Mouse (Mus musculus) stomach, embryonic 15.5 days (tissue): Measurements from ENCODE around the gene Smu1. TPM values are rescaled to one million over a fixed set of nuclear protein-coding genes. Genes with fewer than 3 reads are reported as not detected.
"Not testable (repeated sequence)": the region's sequence is repeated elsewhere in the genome, so short reads cannot be mapped to it uniquely, and the experiment has no call there.

ENCODE experiments used
- ATAC-seq: fragments of 200-750 bp; cut with Nextera tagmentation; 2 replicates; pipeline ENCODE4 v1.8.0; 2017; ENCODE audit warnings: low read depth, moderate number of reproducible peaks, moderate TSS enrichment; ENCODE audit not compliant: insufficient read depth, low FRiP score
- H3K27ac ChIP-seq: fragments of 300-500 bp; sonication (generic); 2 replicates; pipeline ENCODE4 v1.5.1; 2015; ENCODE audit warnings: mild to moderate bottlenecking, inconsistent platforms
- H3K27me3 ChIP-seq: fragments of 300-500 bp; sonication (generic); replicated peaks from 2 replicates; pipeline ENCODE4 v1.6.1; 2015; ENCODE audit warnings: inconsistent platforms
- H3K36me3 ChIP-seq: fragments of 300-500 bp; sonication (generic); 2 replicates; pipeline ENCODE4 v1.6.1; 2015; ENCODE audit warnings: inconsistent platforms
- H3K4me1 ChIP-seq: fragments of 300-500 bp; sonication (generic); 2 replicates; pipeline ENCODE4 v1.6.1; 2015; ENCODE audit warnings: inconsistent platforms
- H3K4me2 ChIP-seq: fragments of 300-500 bp; sonication (generic); 2 replicates; pipeline ENCODE4 v1.6.1; 2015; ENCODE audit warnings: mild to moderate bottlenecking, inconsistent platforms
- H3K4me3 ChIP-seq: fragments of 300-500 bp; sonication (generic); replicated peaks from 2 replicates; pipeline ENCODE4 v1.5.1; 2015; ENCODE audit warnings: inconsistent platforms
- H3K9ac ChIP-seq: fragments of 300-500 bp; sonication (generic); 2 replicates; pipeline ENCODE4 v1.6.1; 2015; ENCODE audit warnings: inconsistent platforms
- H3K9me3 ChIP-seq: fragments of 300-500 bp; sonication (generic); 2 replicates; pipeline ENCODE4 v1.6.1; 2016; ENCODE audit warnings: inconsistent platforms
- WGBS: fragments of 180-500 bp; shearing (Covaris S2); methylation state at CpG from one replicate; pipeline ENCODE4 v1.1.7; 2015; 5-methylcytosine and 5-hydroxymethylcytosine counted together
- polyA plus RNA-seq: library from polyadenylated mRNA; unstranded; fragments of >200 nt; fragmentation: Nextera tagmentation; extraction: Ambion mirVana; gene quantifications from 2 replicates; pipeline ENCODE4 v1.2.1, GENCODE M21; 2015

The Smu1 gene
- polyA plus RNA-seq, result 137 and 144 TPM in 2 replicates

GRCm38 (mm10) chr4:40757780-40758420, at the start of gene Smu1:
Gene Smu1, minus strand, starts transcription at chr4:40757923.
- Histone ChIP-seq H3K4me3 (peak within 1 kb of the TSS; percentile 89), H3K27ac (peak within 1 kb of the TSS; percentile 67), H3K27me3 (no peaks in the 10 kb centered on the region), H3K4me1 (peaks cover 4% of the 10 kb centered on the region; the same call in 1 of the 2 replicates), H3K9ac (peak within 1 kb of the TSS; percentile 86), H3K36me3 (peaks cover 12% of the 10 kb centered on the region; the same call in 1 of the 2 replicates), H3K4me2 (peak within 1 kb of the TSS; percentile 58), H3K9me3 (no peaks in the 10 kb centered on the region)
- under 1% methylated on average over 40 of the region's 40 CpGs for WGBS
- peak; percentile 96 for ATAC-seq

GRCm38 (mm10) chr4:40807382-40807781, 49.7 kb upstream of the Smu1 start:
- Histone ChIP-seq H3K4me3 (no peak overlapping the region), H3K9me3 (no peaks in the 10 kb centered on the region), H3K4me2 (no peak overlapping the region), H3K27me3 (no peaks in the 10 kb centered on the region), H3K36me3 (peaks cover 26% of the 10 kb centered on the region), H3K27ac (no peak overlapping the region), H3K4me1 (no peaks in the 10 kb centered on the region), H3K9ac (no peak overlapping the region)
- WGBS, result 80% methylated on average over 4 of the region's 4 CpGs
- ATAC-seq, result no peak

GRCm38 (mm10) chr4:40805401-40805800, 47.7 kb upstream of the Smu1 start:
- H3K4me1 ChIP-seq, result no peaks in the 10 kb centered on the region
- no peak overlapping the region for H3K4me2 ChIP-seq
- no peaks in the 10 kb centered on the region for H3K27me3 ChIP-seq
- H3K4me3 ChIP-seq, result no peak overlapping the region
- no peak for ATAC-seq
- no peaks in the 10 kb centered on the region for H3K9me3 ChIP-seq
- WGBS, result 92% methylated on average over 8 of the region's 8 CpGs
- H3K36me3 ChIP-seq, result peaks cover 20% of the 10 kb centered on the region
- no peak overlapping the region for H3K9ac ChIP-seq
- H3K27ac ChIP-seq, result no peak overlapping the region

- H3K9me3 ChIP-seq, result no peaks in the 10 kb centered on the region
- no peaks in the 10 kb centered on the region for H3K4me1 ChIP-seq
- peaks cover 11% of the 10 kb centered on the region for H3K36me3 ChIP-seq
- ATAC-seq, result no peak
- no peak overlapping the region for H3K27ac ChIP-seq
- WGBS, result 86% methylated on average over 3 of the region's 3 CpGs
- H3K4me2 ChIP-seq, result no peak overlapping the region
- no peaks in the 10 kb centered on the region for H3K27me3 ChIP-seq
- no peak overlapping the region for H3K4me3 ChIP-seq
- H3K9ac ChIP-seq, result no peak overlapping the region
Observed at GRCm38 (mm10) chr4:40802787-40803186, 45.1 kb upstream of the Smu1 start.

GRCm38 (mm10) chr4:40801908-40802307, 44.2 kb upstream of the Smu1 start:
- no peak; the same call in 1 of the 2 replicates for ATAC-seq

GRCm38 (mm10) chr4:40800873-40801272, 43.1 kb upstream of the Smu1 start:
- Histone ChIP-seq H3K4me1 (no peaks in the 10 kb centered on the region), H3K9me3 (no peaks in the 10 kb centered on the region), H3K27me3 (no peaks in the 10 kb centered on the region), H3K9ac (no peak overlapping the region), H3K4me2 (no peak overlapping the region), H3K36me3 (no peaks in the 10 kb centered on the region), H3K27ac (no peak overlapping the region), H3K4me3 (no peak overlapping the region)
- ATAC-seq, result no peak
- 79% methylated on average over 3 of the region's 3 CpGs for whole genome bisulfite sequencing

More at GRCm38 (mm10) chr4:40801908-40802307, 44.2 kb upstream of the Smu1 start:
- H3K27me3 ChIP-seq, result no peaks in the 10 kb centered on the region
- H3K4me3 ChIP-seq, result no peak overlapping the region
- no peak overlapping the region for H3K27ac ChIP-seq
- no peak overlapping the region for H3K9ac ChIP-seq
- no peaks in the 10 kb centered on the region for H3K4me1 ChIP-seq
- H3K36me3 ChIP-seq, result peaks cover 6% of the 10 kb centered on the region; the same call in 1 of the 2 replicates
- no peaks in the 10 kb centered on the region for H3K9me3 ChIP-seq
- WGBS, result 69% methylated on average over 4 of the region's 4 CpGs
- no peak overlapping the region for H3K4me2 ChIP-seq

- H3K27me3 ChIP-seq, H3K9me3 ChIP-seq, H3K4me3 ChIP-seq, H3K27ac ChIP-seq, H3K4me2 ChIP-seq, H3K36me3 ChIP-seq, H3K9ac ChIP-seq, H3K4me1 ChIP-seq: not testable (repeated sequence)
- 74% methylated on average over 2 of the region's 2 CpGs for WGBS
- peak; percentile 35 for ATAC-seq
Observed at GRCm38 (mm10) chr4:40798833-40799555, 41.3 kb upstream of the Smu1 start.

- Histone ChIP-seq H3K9me3 (no peaks in the 10 kb centered on the region), H3K27ac (no peak overlapping the region), H3K36me3 (no peaks in the 10 kb centered on the region), H3K27me3 (no peaks in the 10 kb centered on the region), H3K4me3 (no peak overlapping the region), H3K9ac (no peak overlapping the region), H3K4me2 (no peak overlapping the region), H3K4me1 (no peaks in the 10 kb centered on the region)
- 89% methylated on average over 3 of the region's 3 CpGs for WGBS
- ATAC-seq, result no peak
Observed at GRCm38 (mm10) chr4:40795761-40796160, 38.0 kb upstream of the Smu1 start.

- no peak overlapping the region for H3K4me2 ChIP-seq
- H3K27me3 ChIP-seq, result no peaks in the 10 kb centered on the region
- H3K4me3 ChIP-seq, result no peak overlapping the region
- no peaks in the 10 kb centered on the region for H3K4me1 ChIP-seq
- ATAC-seq, result no peak
- H3K9ac ChIP-seq, result no peak overlapping the region
- no peak overlapping the region for H3K27ac ChIP-seq
- no peaks in the 10 kb centered on the region for H3K36me3 ChIP-seq
- no peaks in the 10 kb centered on the region for H3K9me3 ChIP-seq
Observed at GRCm38 (mm10) chr4:40794320-40794719, 36.6 kb upstream of the Smu1 start.

GRCm38 (mm10) chr4:40791176-40791575, 33.5 kb upstream of the Smu1 start:
- Histone ChIP-seq H3K4me1 (no peaks in the 10 kb centered on the region), H3K9me3 (no peaks in the 10 kb centered on the region), H3K27ac (no peak overlapping the region), H3K9ac (no peak overlapping the region), H3K27me3 (no peaks in the 10 kb centered on the region), H3K36me3 (no peaks in the 10 kb centered on the region), H3K4me3 (no peak overlapping the region), H3K4me2 (no peak overlapping the region)
- no peak for ATAC-seq
- WGBS, result 82% methylated on average over 4 of the region's 4 CpGs

- H3K27ac ChIP-seq, result no peak overlapping the region
- peaks cover 4% of the 10 kb centered on the region; the same call in 1 of the 2 replicates for H3K4me1 ChIP-seq
- no peaks in the 10 kb centered on the region for H3K27me3 ChIP-seq
- no peaks in the 10 kb centered on the region for H3K36me3 ChIP-seq
- no peak for ATAC-seq
- no peak overlapping the region for H3K4me3 ChIP-seq
- H3K9me3 ChIP-seq, result no peaks in the 10 kb centered on the region
- H3K4me2 ChIP-seq, result no peak overlapping the region
- 83% methylated on average over 4 of the region's 4 CpGs for WGBS
- no peak overlapping the region for H3K9ac ChIP-seq
Observed at GRCm38 (mm10) chr4:40786578-40786977, 28.9 kb upstream of the Smu1 start.

- Histone ChIP-seq H3K4me3 (no peak overlapping the region), H3K9me3 (no peaks in the 10 kb centered on the region), H3K36me3 (no peaks in the 10 kb centered on the region), H3K27me3 (no peaks in the 10 kb centered on the region), H3K4me1 (peaks cover 7% of the 10 kb centered on the region; the same call in 1 of the 2 replicates), H3K27ac (no peak overlapping the region), H3K9ac (no peak overlapping the region), H3K4me2 (no peak overlapping the region)
- no peak for ATAC-seq
- WGBS, result 72% methylated on average over 9 of the region's 9 CpGs
Observed at GRCm38 (mm10) chr4:40785620-40786166, 28.0 kb upstream of the Smu1 start.
